Mouse (Mus musculus) embryo, embryonic 9.5 days (tissue): ENCODE data around the gene Tnpo2.

ENCODE experiments used
- DNase-seq: peaks from one replicate; pipeline ENCODE4 v3.0.0-alpha.2; 2017; ENCODE audit errors: extremely low spot score

Tnpo2 gene

GRCm38 (mm10) chr8:85036718-85037365, at the start of gene Tnpo2:
Gene Tnpo2, plus strand, starts transcription at chr8:85036915.
- peak; percentile 92 for DNase-seq

DNA sequence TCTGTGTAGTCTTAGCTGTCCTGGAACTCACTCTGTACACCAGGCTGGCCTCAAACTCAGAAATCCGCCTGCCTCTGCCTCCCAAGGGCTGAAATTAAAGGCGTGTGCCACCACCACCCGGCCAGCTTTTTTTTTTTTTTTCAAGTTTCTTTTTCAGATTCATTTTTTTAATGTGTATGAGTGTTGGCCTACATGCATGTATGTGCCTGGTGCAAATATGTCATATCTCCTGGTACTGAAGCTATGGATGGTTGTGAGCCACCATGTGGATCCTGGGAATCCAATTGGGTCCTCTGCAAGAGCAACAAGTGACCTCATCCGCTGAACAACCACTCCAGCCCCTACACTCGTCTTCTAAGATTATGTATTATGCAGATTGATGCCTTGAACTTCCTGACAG, 49.3 kb upstream of the Tnpo2 start:
- no peak for DNase-seq

- no peak for DNase-seq
Measured at GRCm38 (mm10) chr8:84987903-84988302, 48.8 kb upstream of the Tnpo2 start.

GRCm38 (mm10) chr8:84989311-84989731, 47.4 kb upstream of the Tnpo2 start:
- DNase-seq = peak; percentile 47

DNA sequence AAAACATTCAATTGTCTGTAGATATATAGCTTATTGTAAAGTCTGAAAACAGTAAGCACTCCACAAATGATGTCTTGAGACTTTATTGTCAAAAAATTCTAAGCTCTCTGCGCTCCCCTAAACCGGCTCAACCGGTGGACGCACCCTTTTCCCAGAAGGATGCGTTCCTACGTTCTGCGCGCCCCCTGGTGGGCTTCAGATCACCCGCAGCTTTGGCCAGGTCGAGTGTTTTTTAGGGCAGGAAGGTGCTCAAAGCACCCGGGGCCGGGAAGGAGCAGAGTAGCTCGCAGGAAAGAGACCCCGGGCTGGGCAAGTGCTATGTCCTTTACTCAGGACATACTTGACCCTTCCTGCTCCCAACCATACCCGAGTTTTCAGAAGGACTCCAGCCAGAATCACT, 46.9 kb upstream of the Tnpo2 start:
- DNase-seq = peak; percentile 89

DNA sequence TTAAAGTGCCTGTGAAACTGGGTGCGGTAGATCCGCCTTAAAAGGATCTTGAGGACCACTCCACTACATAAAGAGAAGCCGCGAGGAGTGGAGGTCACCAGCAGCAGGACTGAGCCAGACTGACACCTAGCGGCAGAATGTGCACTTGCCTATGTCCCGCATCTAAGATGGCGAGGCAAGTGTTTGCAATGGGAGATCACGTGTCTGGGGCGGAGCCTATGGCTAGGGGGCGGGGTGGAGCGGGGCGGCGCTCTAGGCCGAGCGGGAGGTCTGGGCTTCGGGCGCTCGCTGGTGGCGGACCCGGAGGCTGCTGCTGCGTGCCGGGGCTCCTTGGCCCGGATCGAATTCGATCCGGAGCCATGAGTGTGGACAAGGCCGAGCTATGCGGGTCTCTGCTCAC, 46.4 kb upstream of the Tnpo2 start, which contains the start of gene Hook2:
Hook2 (plus strand) TSS at position 255 of the 400 bp plus-strand sequence.
- peak; percentile 97 for DNase-seq

DNA sequence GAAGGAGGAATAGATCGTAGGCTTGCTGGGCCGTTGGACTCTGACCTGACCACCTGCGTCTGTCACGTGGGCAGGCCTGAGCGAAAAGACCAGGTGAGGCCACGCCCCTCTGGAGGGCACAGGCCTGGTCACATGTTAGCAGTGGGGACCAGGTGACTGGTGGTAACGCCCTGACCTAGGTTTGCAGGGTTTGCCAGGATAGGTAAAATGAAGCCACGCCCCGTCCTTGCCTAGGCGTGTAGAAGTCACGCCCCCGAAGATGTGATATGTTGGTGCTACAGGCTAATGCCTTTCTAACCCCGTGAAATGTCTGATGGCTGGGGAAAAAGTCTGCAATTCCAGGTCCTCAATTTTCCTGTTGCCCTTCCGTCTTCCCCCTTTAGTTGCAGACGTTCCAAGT, 45.9 kb upstream of the Tnpo2 start:
- no peak for DNase-seq

DNA sequence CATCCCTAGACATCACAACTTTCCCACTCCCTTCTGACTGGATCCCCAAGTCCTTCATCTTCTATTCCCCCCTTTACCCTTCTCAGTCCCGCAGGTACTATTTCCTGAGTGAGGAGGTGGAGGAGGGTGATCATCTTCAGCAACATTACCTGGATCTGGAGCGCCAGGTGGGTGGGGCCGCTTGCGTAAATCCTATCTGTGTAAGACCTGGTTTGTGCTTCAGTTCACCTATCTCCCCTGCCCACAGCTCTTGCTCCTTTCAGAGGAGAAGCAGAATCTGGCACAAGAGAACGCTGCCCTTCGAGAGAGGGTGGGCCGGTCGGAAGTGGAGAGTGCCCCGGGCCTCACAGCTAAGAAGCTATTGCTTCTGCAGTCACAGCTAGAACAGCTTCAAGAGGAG, 42.3 kb upstream of the Tnpo2 start:
- DNase-seq = no peak

GRCm38 (mm10) chr8:84995680-84996079, 41.0 kb upstream of the Tnpo2 start:
- no peak for DNase-seq

DNA sequence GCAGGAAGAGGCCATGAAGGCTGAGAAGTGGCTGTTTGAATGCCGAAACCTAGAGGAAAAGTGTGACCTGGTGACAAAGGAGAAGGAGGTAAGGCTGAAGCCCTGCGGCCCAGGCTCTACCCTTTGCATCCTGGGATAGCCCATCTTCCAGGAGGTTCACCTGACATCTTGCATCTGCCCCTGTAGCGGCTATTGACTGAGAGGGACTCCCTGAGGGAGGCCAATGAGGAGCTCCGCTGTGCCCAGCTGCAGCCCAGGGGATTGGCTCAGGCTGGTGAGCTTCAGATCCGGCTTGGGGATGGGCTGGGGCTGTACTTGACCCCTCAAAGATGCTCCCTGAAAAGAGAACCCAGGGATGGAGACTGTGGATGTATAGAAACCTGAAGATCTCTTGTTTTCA, 39.7 kb upstream of the Tnpo2 start:
- DNase-seq = no peak

DNA sequence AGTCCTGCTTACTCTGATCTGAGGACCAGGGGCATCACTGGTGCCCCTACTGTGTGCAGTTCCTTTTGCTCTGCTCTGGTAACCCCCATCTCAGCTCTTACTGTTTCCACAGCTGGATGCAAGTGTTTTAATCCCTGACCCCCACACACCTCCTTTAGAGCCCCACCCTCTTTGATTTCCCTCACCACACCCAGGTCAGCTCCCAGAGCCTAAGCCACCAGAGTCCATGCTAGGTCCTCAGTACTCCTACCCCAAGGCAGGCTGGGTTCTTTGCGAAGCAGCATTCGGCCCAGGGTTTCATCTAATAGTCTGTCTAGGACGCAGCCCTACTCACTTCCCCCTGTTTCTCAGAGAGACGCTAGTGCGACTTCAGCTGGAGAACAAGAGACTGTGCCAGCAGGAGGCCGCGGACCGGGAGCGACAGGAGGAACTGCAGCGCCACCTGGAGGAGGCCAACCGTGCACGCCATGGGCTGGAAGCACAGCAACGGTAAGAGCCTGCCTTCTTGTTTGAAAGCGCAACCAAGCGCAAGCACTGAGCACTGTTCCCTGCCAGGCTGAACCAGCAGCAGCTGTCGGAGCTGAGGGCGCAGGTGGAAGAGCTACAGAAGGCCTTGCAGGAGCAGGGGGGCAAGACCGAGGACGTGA, 38.9 kb upstream of the Tnpo2 start:
- DNase-seq = peak; percentile 89

DNA sequence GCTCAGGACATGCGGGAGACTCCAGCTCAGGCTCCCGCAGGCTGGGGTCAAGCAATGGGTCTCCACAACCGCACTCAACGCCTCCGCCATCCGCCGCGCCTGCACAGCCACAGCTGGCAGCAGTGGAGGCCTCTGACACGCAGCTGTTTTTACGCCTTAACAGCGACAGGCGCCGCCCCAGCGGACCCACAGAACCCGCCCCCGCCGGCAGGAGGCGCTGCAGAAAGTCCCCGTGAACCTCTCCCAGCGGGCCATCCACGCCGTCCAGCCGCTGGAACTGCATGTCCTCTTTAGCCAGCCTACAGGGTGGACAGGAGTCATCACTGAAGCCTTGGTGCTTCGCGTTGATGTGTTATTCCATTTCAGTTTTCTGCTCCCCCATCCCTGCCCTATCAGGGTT, 29.0 kb upstream of the Tnpo2 start:
- DNase-seq = peak; percentile 47

- no peak for DNase-seq
Measured at GRCm38 (mm10) chr8:85011242-85011641, 25.5 kb upstream of the Tnpo2 start.

DNA sequence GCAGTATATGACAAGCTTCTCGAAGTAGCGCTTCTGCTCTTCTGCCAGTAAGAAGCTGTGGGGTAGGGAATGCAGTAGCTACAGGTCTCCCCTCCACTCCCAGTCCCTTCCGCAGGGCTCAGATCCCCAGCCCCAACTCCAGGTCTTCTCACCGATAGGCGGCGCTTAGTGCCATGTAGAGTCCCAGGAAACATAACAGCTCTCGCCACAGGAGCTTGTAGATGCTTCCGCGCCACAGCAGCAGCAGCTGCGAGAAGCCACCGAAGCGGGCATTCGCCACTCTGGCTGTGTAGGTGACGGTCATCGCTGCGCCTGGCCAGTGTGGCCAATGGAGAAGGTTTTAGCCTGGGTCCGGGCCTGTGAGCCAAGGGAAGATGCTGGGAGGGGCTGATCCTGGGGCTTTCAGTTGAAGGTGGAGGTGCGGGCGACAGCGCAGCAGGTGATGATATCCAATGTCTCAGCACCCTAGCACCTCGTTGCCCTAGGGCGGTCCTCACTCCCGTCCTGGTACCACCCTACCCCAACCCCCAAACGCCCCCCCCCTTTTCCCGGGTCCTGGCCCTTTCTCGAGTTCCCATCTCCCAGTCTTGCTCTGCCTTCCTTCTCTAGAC, 23.4 kb upstream of the Tnpo2 start:
- DNase-seq = peak; percentile 75

DNA sequence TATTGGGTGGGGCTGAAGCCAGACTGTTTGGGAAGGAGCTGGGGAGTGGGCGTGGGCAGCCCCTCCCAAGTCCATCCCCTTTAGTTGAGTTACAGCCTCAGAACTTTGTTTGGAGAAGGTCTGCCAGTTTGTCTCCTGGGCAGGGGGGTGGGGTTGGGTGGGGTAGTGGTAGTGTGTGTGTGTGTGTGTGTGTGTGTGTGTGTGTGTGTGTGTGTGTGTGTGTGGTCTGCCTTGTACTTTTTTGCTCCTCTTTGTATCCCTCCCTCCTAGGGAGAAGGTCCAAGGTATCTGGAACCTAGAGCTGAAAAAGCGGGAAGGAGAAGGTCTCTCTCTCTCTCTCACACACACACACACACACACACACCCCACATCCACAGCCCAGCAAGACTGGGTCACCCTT, 22.3 kb upstream of the Tnpo2 start, which contains the start of gene Best2:
Best2 (minus strand) TSS at position 101 of the 400 bp plus-strand sequence.
- no peak for DNase-seq

GRCm38 (mm10) chr8:85016724-85017123, 20.0 kb upstream of the Tnpo2 start:
- DNase-seq = no peak

- DNase-seq = no peak
Measured at GRCm38 (mm10) chr8:85017209-85017608, 19.5 kb upstream of the Tnpo2 start.

- DNase-seq = no peak
Measured at GRCm38 (mm10) chr8:85021514-85022055, 15.1 kb upstream of the Tnpo2 start.

DNA sequence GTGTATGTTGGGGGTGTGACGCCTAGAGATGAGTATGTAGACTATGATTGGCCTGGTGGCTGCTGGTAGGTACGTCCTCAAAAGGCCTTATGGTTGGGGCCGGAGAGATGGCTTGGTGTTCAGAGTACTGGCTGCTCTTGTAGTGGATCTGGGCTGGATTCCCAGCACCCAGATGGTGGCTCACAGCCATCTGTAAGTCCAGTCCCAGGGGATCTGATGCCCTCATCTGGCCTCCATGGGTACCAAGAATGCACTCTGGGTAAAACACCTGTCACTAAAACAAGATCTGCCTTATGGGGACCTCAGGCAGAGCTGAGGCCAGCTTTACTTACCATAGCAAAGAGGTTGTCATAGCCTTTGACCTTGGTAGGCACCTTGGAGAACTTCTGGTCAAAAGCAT, 12.9 kb upstream of the Tnpo2 start:
- DNase-seq = no peak

GRCm38 (mm10) chr8:85025098-85025932, 11.4 kb upstream of the Tnpo2 start, which contains the start of gene Asna1:
Gene Asna1, minus strand, starts transcription at chr8:85025281.
- DNase-seq = peak; percentile 91

- peak; percentile 97 for DNase-seq
Measured at GRCm38 (mm10) chr8:85026670-85027515, 9.8 kb upstream of the Tnpo2 start, which contains the start of gene Trir. Gene Trir, plus strand, starts transcription at chr8:85026823.
